Mouse (Mus musculus): ENCODE results near the gene Cyp2u1. TPM values are rescaled to one million over a fixed set of nuclear protein-coding genes. Genes with fewer than 3 reads are reported as not detected.
A peak's percentile ranks its signal among the peaks of the same experiment; 100 is the strongest.
"Not testable (repeated sequence)": the region's sequence is repeated elsewhere in the genome, so short reads cannot be mapped to it uniquely, and the experiment has no call there.

Gene Cyp2u1
- polyA plus RNA-seq (2015; fragmentation: Nextera tagmentation; extraction: Ambion mirVana) = 9.4 and 11.9 TPM in 2 replicates

DNA sequence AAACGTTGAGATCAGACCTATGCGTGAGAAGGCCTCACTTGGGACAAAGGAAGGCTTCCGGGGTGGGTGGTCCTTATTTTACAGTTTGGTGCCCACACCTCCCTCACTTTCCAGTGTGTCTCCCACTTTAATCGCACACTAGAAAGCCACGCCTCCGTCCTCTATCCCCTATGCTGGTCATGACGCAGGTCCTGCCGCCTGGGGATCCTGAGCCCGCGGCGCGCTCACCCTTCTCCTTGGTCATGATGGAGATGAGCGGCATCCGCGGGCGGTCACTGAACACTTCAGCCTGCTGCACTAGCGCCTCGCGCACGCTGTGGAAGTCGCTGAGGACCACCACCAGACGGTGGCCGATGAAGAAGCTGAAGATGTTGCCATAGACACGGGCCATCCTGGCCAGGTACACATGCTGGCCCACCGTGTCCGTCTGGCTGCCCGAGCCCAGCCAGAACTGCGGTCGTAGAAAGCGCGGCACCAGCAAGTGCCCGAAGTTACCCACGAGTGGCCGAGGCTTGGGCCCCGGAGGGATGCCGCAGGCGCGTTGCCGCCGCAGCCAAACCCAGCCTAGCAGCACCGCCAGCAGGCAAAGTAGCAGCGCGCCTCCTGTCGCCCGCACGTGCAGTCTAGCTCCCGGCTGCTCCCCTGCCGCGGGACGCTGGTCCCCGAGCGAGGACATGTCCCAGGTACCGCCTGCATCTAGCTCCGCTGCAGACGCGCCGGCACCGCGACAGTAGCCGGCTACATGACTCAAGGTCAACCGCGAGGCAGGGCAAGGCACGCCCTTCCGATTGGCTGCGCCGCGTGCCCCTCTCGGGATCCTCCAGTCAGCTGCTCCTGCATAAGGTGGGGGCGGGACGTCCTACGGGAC, at the start of gene Cyp2u1:
Gene Cyp2u1 (minus strand): TSS at position 776 of the 868 bp plus-strand sequence.
- H3K4me3 ChIP-seq = peak within 1 kb of the TSS; percentile 77
- peak within 1 kb of the TSS; percentile 72 for H3K9ac ChIP-seq
- H3K9me3 ChIP-seq (replicated peaks) = no peaks in the 10 kb centered on the region
- 1% methylated on average over 71 of the region's 71 CpGs for WGBS
- peak within 1 kb of the TSS; percentile 88 for H3K27ac ChIP-seq
- H3K4me1 ChIP-seq (replicated peaks) = peaks cover 6% of the 10 kb centered on the region
- peak within 1 kb of the TSS; percentile 97 for H3K4me2 ChIP-seq
- H3K27me3 ChIP-seq = no peaks in the 10 kb centered on the region
- H3K36me3 ChIP-seq = no peaks in the 10 kb centered on the region; the same call in 1 of the 2 replicates
- peak; percentile 97 for ATAC-seq (replicated peaks; ENCODE audit: insufficient number of reproducible peaks, insufficient read depth, low FRiP score, low read depth)

DNA sequence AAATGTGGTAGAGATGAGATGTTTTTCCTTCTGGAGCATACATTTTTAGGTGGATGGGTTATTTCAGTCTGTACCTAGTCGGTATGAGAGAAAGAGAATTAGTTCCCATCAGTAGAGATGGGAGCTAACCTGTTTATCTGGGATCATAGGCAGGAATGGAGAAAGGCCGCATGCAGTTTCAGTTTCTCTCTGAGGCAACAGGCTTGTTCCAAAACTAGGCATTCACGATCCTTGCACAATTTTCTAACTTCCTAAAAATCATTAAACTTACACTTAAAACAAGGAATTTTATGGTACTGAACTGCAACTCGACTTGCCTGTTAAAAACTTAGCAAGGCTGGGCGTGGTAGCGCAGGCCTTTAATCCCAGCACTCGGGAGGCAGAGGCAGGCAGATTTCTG, 47.5 kb upstream of the Cyp2u1 start:
- Histone ChIP-seq H3K4me3 (no peak overlapping the region), H3K4me1 (replicated peaks) (no peaks in the 10 kb centered on the region), H3K9me3 (replicated peaks) (no peaks in the 10 kb centered on the region), H3K9ac (no peak overlapping the region), H3K4me2 (no peak overlapping the region), H3K36me3 (no peaks in the 10 kb centered on the region), H3K27me3 (no peaks in the 10 kb centered on the region), H3K27ac (no peak overlapping the region)
- no peak for ATAC-seq (replicated peaks; ENCODE audit: insufficient number of reproducible peaks, insufficient read depth, low FRiP score, low read depth)
- 79% methylated on average over 7 of the region's 7 CpGs for WGBS

DNA sequence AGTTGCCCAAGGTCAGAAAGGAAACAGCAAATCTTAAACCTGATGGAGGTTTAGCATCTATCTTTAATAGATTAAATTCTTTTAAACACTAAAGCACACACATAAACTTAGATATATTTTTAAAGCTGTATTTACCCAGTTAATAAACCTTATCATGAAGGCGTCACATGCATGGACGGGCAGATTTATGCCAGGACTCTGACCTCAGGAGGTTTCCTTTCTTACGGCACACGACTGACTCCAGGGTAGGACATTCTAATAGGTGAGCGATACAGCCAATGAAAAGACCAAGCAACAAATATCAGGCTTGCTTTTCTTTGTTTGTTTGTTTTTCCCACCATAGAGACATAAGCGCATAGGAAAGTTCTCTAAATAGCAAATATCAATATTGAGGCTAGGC, 46.0 kb upstream of the Cyp2u1 start:
- Histone ChIP-seq H3K36me3 (no peaks in the 10 kb centered on the region), H3K4me1 (replicated peaks) (no peaks in the 10 kb centered on the region), H3K27me3 (no peaks in the 10 kb centered on the region), H3K4me2 (no peak overlapping the region), H3K9me3 (replicated peaks) (no peaks in the 10 kb centered on the region), H3K9ac (no peak overlapping the region), H3K4me3 (no peak overlapping the region), H3K27ac (no peak overlapping the region)
- ATAC-seq (replicated peaks; ENCODE audit: insufficient number of reproducible peaks, insufficient read depth, low FRiP score, low read depth) = no peak
- WGBS = 76% methylated on average over 6 of the region's 6 CpGs

DNA sequence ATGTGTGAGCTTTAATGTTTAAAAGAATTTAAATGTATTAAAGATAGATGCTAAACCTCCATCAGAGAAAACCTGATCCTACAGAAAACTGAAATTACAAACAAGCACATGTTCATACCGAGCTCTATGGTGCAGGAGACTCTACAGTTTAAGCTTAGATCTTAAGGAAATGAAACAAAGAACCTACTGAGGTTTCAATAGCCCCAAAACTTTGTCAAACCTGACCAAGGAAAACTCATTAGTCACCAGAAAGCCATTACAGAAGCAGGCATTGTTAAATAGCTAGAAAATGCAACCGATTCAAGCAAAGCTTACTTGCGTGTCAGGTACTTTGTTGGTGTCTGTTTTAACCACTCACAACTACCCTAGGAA, 45.5 kb upstream of the Cyp2u1 start:
- WGBS = 79% methylated on average over 3 of the region's 3 CpGs
- Histone ChIP-seq H3K36me3 (no peaks in the 10 kb centered on the region), H3K9me3 (replicated peaks) (no peaks in the 10 kb centered on the region), H3K27me3 (no peaks in the 10 kb centered on the region), H3K4me1 (replicated peaks) (no peaks in the 10 kb centered on the region), H3K4me3 (no peak overlapping the region), H3K27ac (no peak overlapping the region), H3K4me2 (no peak overlapping the region), H3K9ac (no peak overlapping the region)
- ATAC-seq (replicated peaks; ENCODE audit: insufficient number of reproducible peaks, insufficient read depth, low FRiP score, low read depth) = no peak

DNA sequence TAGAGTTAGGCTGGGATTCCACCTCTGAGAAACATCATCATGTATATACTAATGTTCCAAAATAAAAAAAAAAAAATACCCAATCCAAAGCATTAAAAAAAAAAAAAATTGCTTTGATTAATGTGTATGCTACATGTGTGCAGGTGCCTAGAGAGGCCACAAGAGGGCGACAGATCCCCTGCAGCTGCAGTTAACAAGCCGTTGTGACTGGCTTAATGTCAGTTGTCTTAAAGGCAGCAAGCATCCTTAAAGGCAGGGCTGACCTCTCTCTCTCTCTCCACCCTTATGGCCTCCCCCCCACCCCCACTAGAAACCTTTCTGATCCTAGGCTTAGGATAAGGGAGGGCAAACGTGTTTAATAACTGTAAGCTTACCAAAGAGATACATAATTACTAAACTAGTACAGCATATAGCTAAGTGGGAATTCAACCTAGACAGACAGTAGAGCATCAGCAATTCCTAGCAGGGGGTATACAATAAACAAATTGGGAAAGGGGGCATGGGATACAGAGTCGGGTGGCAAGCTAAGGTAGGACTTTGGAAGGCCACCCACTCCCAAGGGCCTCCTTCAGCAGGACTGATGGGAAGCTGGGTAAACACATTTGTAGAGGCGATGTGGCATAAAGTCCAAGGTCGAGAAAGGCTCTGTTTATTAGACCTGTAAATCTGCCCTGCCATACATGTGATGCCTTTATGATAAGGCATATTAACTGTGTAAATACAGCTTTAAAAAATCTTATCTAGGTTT, 45.0 kb upstream of the Cyp2u1 start:
- no peak overlapping the region for H3K9ac ChIP-seq
- no peak for ATAC-seq (replicated peaks; ENCODE audit: insufficient number of reproducible peaks, insufficient read depth, low FRiP score, low read depth)
- no peak overlapping the region for H3K4me2 ChIP-seq
- H3K36me3 ChIP-seq = no peaks in the 10 kb centered on the region
- no peaks in the 10 kb centered on the region for H3K27me3 ChIP-seq
- H3K4me3 ChIP-seq = no peak overlapping the region
- no peaks in the 10 kb centered on the region for H3K9me3 ChIP-seq (replicated peaks)
- H3K27ac ChIP-seq = no peak overlapping the region
- no peaks in the 10 kb centered on the region for H3K4me1 ChIP-seq (replicated peaks)
- WGBS = 56% methylated on average over 6 of the region's 6 CpGs

DNA sequence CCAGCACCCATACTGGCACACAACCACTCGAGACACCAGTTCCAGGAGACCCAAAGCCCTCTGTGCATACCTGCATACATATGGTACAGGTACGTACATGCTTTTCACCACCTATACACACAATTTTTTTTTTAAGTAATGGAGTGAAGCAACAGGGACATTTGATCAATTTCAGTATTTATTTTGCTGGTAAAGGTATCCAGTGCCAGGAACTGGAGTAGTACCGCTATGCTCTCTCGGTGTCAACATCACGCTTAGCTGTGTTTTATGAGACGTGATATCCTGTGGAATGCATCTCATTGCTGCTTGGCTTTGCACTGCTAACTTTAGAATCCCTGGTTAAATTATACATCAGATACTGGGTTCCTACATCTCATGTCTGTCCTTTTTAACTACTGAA, 42.9 kb upstream of the Cyp2u1 start:
- Histone ChIP-seq H3K9me3 (replicated peaks) (no peaks in the 10 kb centered on the region), H3K4me2 (no peak overlapping the region), H3K4me3 (no peak overlapping the region), H3K4me1 (replicated peaks) (no peaks in the 10 kb centered on the region), H3K27ac (no peak overlapping the region), H3K27me3 (no peaks in the 10 kb centered on the region), H3K36me3 (no peaks in the 10 kb centered on the region), H3K9ac (no peak overlapping the region)
- 83% methylated on average over 6 of the region's 6 CpGs for WGBS
- no peak for ATAC-seq (replicated peaks; ENCODE audit: insufficient number of reproducible peaks, insufficient read depth, low FRiP score, low read depth)

DNA sequence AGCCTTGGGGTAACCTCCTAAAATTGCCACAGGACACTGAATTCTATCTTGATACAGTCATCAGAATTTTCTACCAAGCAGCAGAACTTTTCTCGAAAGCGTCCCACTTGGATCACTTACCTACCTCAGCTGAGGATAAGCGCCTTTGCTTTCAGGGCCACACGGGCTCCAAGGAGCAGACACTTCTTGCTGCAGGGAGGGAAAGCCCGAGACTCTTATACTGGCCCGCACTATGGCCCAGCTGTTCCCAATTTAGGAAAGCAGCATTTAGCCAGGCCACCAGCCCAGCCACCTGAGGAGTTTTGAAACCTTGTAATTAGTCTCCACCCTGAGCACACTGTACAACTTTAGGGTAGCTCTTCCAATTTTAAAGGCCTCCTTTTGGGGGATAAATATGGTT, 40.3 kb upstream of the Cyp2u1 start:
- Histone ChIP-seq H3K4me3 (no peak overlapping the region), H3K9me3 (replicated peaks) (no peaks in the 10 kb centered on the region), H3K27me3 (no peaks in the 10 kb centered on the region), H3K9ac (no peak overlapping the region), H3K4me2 (no peak overlapping the region), H3K4me1 (replicated peaks) (no peaks in the 10 kb centered on the region), H3K36me3 (no peaks in the 10 kb centered on the region), H3K27ac (no peak overlapping the region)
- 70% methylated on average over 6 of the region's 6 CpGs for WGBS
- ATAC-seq (replicated peaks; ENCODE audit: insufficient number of reproducible peaks, insufficient read depth, low FRiP score, low read depth) = no peak

DNA sequence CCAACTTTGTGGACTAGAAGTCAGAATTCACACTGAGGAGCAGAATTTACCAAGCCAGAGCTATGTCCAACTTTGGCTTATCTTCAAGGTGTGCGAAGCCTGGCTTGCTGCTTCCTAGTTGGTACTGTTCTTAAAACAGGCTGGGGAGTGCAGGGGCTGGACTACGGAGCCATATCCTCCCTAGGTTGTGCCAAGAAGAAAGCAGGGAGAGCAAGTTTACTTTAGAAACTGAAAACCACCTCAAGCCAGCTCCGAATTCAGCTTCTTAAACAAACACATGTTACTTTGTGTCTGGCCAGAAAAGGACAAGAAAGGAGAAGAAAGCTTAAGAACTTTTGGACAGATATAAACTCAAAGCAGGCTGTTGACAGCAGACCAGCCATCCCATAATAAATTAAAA, 37.9 kb upstream of the Cyp2u1 start:
- Histone ChIP-seq H3K4me1 (replicated peaks) (no peaks in the 10 kb centered on the region), H3K4me2 (no peak overlapping the region), H3K27me3 (no peaks in the 10 kb centered on the region), H3K4me3 (no peak overlapping the region), H3K36me3 (no peaks in the 10 kb centered on the region), H3K27ac (no peak overlapping the region), H3K9ac (no peak overlapping the region), H3K9me3 (replicated peaks) (no peaks in the 10 kb centered on the region)
- no peak for ATAC-seq (replicated peaks; ENCODE audit: insufficient number of reproducible peaks, insufficient read depth, low FRiP score, low read depth)
- whole genome bisulfite sequencing = 63% methylated on average over 3 of the region's 3 CpGs

DNA sequence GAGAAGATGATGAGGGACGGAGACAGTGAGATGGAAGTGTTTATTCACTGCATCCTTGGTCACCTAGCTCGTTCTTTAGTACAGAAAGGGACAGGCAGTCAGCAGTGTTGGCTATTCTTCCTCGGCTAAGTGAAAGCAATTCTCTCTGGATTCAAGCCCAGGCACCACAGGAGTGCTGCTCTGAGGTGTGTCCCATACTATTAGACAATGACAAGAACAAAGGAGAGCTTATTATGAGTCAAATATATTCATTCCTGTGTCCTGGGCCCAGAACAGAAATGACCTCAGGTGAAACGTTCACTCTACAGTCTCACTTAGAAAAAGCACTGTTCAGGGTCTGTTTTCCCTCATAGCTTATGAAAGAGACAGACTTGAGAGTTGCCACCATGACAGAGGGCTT, 36.3 kb upstream of the Cyp2u1 start:
- no peak overlapping the region for H3K9ac ChIP-seq
- no peak for ATAC-seq (replicated peaks; ENCODE audit: insufficient number of reproducible peaks, insufficient read depth, low FRiP score, low read depth)
- no peaks in the 10 kb centered on the region for H3K9me3 ChIP-seq (replicated peaks)
- H3K36me3 ChIP-seq = no peaks in the 10 kb centered on the region
- no peak overlapping the region for H3K4me3 ChIP-seq
- WGBS = 77% methylated on average over 4 of the region's 4 CpGs
- no peaks in the 10 kb centered on the region for H3K27me3 ChIP-seq
- H3K4me2 ChIP-seq = no peak overlapping the region
- H3K4me1 ChIP-seq (replicated peaks) = peaks cover 12% of the 10 kb centered on the region
- no peak overlapping the region for H3K27ac ChIP-seq

DNA sequence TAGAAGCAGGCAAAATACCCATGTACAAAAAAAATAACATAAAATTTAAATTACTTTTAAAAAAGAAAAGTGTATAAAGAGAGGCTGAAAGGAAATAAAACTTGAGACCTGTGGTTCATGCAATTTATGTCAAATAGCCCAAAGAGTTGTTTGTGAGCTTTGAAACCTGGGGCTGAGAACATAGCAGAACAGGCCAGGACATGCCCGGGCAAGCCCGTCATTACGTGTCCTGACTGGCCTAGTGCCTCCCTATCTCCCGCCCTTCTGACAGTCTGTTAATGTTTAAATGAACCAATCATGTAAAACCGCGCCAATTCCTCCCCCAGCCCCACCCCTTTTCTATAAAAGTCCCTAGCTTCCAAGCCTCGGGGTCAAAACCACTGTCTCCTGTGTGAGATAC, 34.7 kb upstream of the Cyp2u1 start:
- not testable (repeated sequence) for H3K4me2 ChIP-seq; H3K4me3 ChIP-seq; H3K9ac ChIP-seq; H3K27me3 ChIP-seq; H3K36me3 ChIP-seq; H3K9me3 ChIP-seq (replicated peaks); ATAC-seq (replicated peaks; ENCODE audit: insufficient number of reproducible peaks, insufficient read depth, low FRiP score, low read depth); H3K27ac ChIP-seq
- WGBS = 90% methylated on average over 7 of the region's 7 CpGs
- H3K4me1 ChIP-seq (replicated peaks) = peaks cover 18% of the 10 kb centered on the region

DNA sequence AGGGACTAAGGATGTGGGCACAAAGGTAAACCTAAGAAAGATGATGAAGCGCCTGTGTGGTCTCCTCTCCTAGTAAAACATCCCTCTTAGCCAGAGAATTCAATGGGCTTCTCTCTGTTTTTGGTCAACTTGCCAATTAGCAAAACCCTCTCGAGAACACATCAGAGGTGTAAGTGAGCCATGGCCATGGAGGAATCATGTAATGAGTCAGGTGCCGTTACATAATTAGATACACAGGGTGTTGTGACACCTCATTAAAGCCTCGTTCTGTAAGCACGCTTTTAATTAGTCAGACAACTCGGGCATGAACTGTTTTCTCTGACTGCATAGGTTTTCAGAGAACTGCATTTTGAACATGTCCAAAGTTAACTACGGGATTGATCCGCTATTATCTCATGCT, 33.6 kb upstream of the Cyp2u1 start:
- no peaks in the 10 kb centered on the region for H3K9me3 ChIP-seq (replicated peaks)
- no peak for ATAC-seq (replicated peaks; ENCODE audit: insufficient number of reproducible peaks, insufficient read depth, low FRiP score, low read depth)
- H3K4me2 ChIP-seq = no peak overlapping the region
- H3K27ac ChIP-seq = no peak overlapping the region
- no peak overlapping the region for H3K9ac ChIP-seq
- H3K4me3 ChIP-seq = no peak overlapping the region
- 89% methylated on average over 8 of the region's 8 CpGs for WGBS
- no peaks in the 10 kb centered on the region for H3K27me3 ChIP-seq
- H3K4me1 ChIP-seq (replicated peaks) = peaks cover 18% of the 10 kb centered on the region
- no peaks in the 10 kb centered on the region for H3K36me3 ChIP-seq

Measured in heart, embryonic 15.5 days (tissue).